Mouse (Mus musculus) megakaryocyte-erythroid progenitor cell, adult 5-6 weeks (primary cell): ENCODE measurements around the gene Rhobtb1. TPM values are rescaled to one million over a fixed set of nuclear protein-coding genes. Genes with fewer than 3 reads are reported as not detected.

ENCODE experiments used
- ATAC-seq: replicated peaks from 2 replicates; pipeline ENCODE4 v1.8.0; 2016; ENCODE audit warnings: mild to moderate bottlenecking, inconsistent platforms; ENCODE audit not compliant: severe bottlenecking, poor library complexity, low FRiP score, low TSS enrichment
- total RNA-seq, 2 experiments: library from RNA; stranded (forward) in 1 of 2; stranded (reverse) in 1 of 2; fragments of 200-1000, 215-1000 nt in 1 of 2; fragments of >200 nt in 1 of 2; fragmentation: Nextera tagmentation in 1 of 2; gene quantifications; 2 replicates each; pipeline ENCODE4 v1.2.3; 2014 to 2017

The Rhobtb1 gene
- total RNA-seq, 2 experiments from 2014 or later: 4.1 TPM; not detected in 1

GRCm38 (mm10) chr10:69207481-69207880 lies 56.2 kb downstream of the Rhobtb1 start:
- ATAC-seq: no peak

DNA sequence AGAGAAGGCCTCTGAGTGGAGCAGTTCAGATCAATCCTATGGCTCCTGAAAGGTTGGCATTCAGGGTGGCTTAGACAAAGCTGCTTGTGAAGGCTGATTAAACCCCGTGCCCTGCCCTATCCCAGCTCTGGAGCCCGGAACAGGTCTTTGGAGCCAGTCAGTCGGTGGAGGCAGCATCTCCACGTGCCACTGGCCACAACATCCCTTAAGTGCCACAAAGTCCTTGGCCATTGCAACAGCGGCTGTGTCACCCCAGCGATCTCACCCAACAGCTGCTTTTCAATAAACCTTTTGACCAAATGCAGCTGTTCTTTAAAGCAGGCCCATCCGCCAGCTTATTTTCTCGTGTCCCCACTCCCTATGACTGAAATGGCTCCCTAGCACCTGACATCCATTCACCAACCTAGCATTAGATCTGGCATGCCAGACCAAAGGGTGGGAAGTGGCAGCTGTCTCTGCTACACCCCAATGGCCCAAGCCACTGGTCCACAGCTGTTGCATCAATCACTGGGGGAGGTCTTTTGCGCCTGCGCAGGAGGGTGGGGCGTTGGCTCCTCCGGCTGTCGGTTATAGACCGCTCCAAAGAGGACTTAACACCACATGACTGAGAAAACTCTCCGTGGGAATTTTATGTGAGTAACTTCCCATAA lies 56.9 kb downstream of the Rhobtb1 start:
- ATAC-seq: no peak

DNA sequence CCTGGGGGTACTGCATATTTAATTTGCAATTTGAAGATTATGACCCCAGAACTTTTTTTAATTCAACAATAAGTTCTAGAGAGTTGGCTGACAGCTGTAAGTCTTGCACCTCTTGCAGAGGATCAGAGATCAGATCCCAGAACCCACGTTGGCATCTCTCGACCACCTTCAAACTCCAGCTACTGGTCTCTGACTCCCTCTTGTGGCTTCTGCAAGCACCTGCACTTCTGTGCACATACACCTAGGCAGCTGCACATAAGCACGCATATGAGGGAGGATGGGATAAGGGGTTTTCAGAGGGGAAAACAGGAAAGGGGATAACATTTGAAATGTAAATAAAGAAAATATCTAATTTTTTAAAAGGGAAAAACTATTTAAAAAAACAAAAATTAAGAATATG lies 57.5 kb downstream of the Rhobtb1 start:
- ATAC-seq: no peak

GRCm38 (mm10) chr10:69210006-69210405 lies 58.8 kb downstream of the Rhobtb1 start:
- no peak for ATAC-seq

GRCm38 (mm10) chr10:69210659-69211058 lies 59.4 kb downstream of the Rhobtb1 start:
- ATAC-seq: no peak

DNA sequence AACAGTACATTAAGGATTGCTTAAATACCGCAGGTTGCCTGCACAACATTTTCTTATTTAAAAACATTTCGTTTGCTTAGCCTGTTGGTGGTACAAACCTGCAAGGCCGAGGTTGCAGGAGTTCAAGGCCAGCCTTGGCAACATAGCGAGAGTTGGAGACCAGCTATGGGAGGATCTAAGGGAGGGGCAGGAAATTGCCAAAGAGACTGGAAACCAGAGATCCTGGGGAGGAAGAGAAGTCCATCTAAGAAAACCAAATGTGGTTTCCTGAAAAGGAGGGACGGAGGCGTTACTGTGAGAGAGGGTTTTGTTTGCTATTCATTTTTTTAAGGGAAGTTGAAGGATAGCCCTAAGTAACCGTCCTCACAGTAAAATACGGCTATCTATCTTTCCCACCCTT lies 60.3 kb downstream of the Rhobtb1 start:
- ATAC-seq: 0 out of 2 replicates have a peak, but pooled peaks have one; percentile 13

DNA sequence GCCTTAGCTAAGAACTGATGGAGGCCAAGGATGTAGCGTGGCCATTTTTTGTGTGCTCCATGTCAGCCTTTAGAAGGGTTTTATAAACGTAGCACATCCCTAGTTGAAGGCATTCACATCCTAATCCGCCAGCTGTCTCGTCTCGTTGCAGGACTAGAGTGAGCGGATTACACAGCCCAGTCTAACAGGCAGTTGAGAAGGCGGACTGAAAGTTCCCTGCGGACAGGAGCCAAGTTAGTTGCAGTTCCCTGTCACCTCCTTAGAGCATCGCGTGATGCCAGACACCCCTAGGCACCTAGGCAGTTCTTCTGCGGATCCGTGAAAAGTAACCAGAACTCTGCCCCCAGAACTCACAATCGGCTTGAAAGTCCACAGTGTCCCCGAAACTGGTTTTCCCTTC lies 60.7 kb downstream of the Rhobtb1 start:
- 0 out of 2 replicates have a peak, but pooled peaks have one; percentile 6 for ATAC-seq

GRCm38 (mm10) chr10:69212542-69213440 lies 61.6 kb downstream of the Rhobtb1 start, which contains the start of gene A930033H14Rik:
TSS of gene A930033H14Rik (minus strand) at chr10:69213098.
- ATAC-seq: peak; percentile 86

- ATAC-seq: peak; percentile 46
Measured at GRCm38 (mm10) chr10:69213451-69213877, 62.2 kb downstream of the Rhobtb1 start.

DNA sequence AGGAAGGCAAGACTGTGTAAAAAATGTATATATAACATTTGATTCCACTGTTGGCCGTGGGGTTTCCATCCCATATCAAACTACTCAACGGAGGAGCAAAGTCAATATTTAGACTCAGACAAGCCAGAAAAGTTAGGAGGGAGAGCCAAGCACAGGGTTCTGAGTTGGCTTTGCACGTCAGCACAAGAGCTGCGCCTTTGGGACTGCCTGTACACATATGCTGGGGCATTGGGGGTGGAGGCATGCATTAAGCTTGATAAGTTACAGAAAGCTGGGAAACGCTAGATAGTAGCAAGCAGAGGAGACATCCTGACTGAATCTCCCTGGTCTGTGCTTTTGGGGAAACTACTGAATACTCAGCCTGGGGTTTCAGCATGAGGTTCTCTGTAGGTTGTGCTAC lies 62.8 kb downstream of the Rhobtb1 start:
- peak; percentile 54 for ATAC-seq

GRCm38 (mm10) chr10:69217127-69217690 lies 66.0 kb downstream of the Rhobtb1 start:
- ATAC-seq: no peak

DNA sequence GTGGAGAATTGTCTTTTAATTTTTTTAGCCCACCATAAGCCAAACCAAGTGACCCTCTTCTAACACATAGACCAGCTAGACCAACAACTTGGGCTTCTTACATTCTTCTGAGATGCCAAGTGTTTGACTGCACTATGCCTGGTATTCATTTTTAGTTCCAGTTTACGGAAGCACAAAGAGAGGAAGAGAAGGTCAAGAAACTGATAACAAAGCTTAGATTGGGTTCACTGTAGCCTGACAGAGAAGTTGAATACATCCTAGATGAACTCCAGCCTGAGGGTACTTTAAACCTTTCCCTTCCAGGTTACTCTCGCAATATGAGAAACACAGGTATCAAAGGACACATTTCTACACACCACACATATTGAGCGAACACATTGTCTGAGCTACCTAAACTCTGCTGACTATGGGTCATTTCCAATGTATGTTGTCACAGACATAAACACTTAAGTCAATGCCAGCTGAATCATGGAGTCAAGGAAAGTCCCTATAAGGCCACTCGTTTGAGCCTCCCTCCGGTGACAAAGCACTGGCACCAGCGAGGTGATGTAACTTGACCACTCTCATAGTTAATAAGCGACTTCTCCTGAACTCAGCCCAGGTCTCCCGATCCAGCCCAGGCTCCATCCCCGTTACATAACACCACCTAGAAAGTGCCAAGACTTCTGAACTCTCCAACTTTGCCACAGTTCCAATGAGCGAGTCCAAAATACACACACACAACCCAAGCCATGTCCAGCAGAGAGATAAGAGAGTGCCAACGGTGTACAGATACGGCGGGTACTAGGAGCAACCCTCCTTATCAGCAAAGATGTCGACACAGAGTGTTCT lies 67.4 kb downstream of the Rhobtb1 start:
- ATAC-seq: peak; percentile 48

- no peak for ATAC-seq
Measured at GRCm38 (mm10) chr10:69219289-69219626, 68.0 kb downstream of the Rhobtb1 start.

GRCm38 (mm10) chr10:69220296-69220695 lies 69.1 kb downstream of the Rhobtb1 start:
- no peak for ATAC-seq

GRCm38 (mm10) chr10:69221148-69221547 lies 69.9 kb downstream of the Rhobtb1 start:
- ATAC-seq: no peak

GRCm38 (mm10) chr10:69221955-69222354 lies 70.7 kb downstream of the Rhobtb1 start:
- peak; percentile 92 for ATAC-seq

- ATAC-seq: no peak
Measured at GRCm38 (mm10) chr10:69223232-69223631, 72.0 kb downstream of the Rhobtb1 start.

- no peak for ATAC-seq
Measured at GRCm38 (mm10) chr10:69224276-69224675, 73.0 kb downstream of the Rhobtb1 start.

- no peak for ATAC-seq
Measured at GRCm38 (mm10) chr10:69225471-69225870, 74.2 kb downstream of the Rhobtb1 start.
